Mouse (Mus musculus): ENCODE data around the gene Tmem231. TPM values are rescaled to one million over a fixed set of nuclear protein-coding genes. Genes with fewer than 3 reads are reported as not detected.

The Tmem231 gene
- polyA plus RNA-seq, 1 experiment from 2014 or later = 4.1 TPM

DNA sequence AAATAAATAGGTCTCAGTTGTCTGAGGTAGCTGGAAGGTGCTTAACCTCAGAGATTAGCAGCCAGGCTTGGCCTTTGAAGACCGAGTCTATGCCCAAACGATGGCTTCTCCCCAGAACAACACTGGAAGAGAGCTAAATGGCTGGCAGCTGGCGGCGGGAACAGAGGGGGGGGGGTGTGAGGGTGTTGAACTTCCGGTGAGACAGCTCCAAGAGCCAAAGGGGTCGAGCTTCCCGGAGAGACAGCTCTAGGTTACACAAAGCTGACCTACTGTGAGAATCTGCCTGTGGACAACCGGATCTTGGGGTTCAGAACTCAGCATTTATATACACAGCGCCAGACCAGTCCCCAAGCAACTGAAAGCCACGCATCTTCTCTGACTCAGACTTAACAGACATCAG is 35.1 kb downstream of the Tmem231 start:
- no peaks in the 10 kb centered on the region for H3K9me3 ChIP-seq (ENCODE audit: control insufficient read depth, low read length)
- peaks cover 5 to 7% of the 10 kb centered on the region in 2 experiments; a peak in 1 of 4 replicates for H3K4me1 ChIP-seq (ENCODE audit: control insufficient read depth in 2 of 2, insufficient read depth in 2 of 2, low read length in 2 of 2)
- no peak; the same call in 1 of the 2 replicates for ATAC-seq (ENCODE audit: insufficient number of reproducible peaks, insufficient read depth, low FRiP score, low read depth)
- no peak overlapping the region for H3K9ac ChIP-seq (ENCODE audit: low read length)
- no peak overlapping the region for H3K27ac ChIP-seq (replicated peaks in 1 of 2; ENCODE audit: control insufficient read depth in 1 of 2, insufficient read depth in 1 of 2, low read depth in 2 of 2, low read length in 2 of 2)
- no peak overlapping the region for H3K4me2 ChIP-seq (ENCODE audit: low read length)
- WGBS = 36% methylated on average over 10 of the region's 10 CpGs
- no peak overlapping the region for H3K4me3 ChIP-seq (ENCODE audit: control insufficient read depth in 1 of 2, insufficient read depth in 1 of 2, low read depth in 1 of 2, low read length in 2 of 2)
- no peaks in the 10 kb centered on the region for H3K27me3 ChIP-seq (ENCODE audit: control insufficient read depth, insufficient read depth, low read length)
- no peaks in the 10 kb centered on the region for H3K36me3 ChIP-seq (ENCODE audit: control insufficient read depth, insufficient read depth, low read length)

DNA sequence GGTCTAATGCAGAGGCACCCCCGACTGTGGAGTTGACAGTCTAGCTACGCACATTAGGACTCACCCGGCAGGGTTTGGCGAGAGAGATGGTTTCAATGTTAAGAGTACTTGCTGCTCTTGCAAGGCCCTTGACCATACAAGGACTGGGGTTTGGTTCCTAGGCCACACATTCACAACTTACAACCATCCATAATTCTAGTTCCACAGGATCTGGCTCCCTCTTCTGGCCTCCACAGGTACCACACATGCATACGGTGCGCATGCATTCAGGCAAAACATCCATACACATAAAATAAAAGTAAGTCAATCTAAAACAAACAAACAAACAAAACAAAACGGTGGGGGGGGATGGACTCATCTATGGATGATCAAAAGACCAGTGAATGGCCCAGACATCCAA is 38.7 kb downstream of the Tmem231 start:
- no peak overlapping the region for H3K4me3 ChIP-seq (ENCODE audit: control insufficient read depth in 1 of 2, insufficient read depth in 1 of 2, low read depth in 1 of 2, low read length in 2 of 2)
- no peak for ATAC-seq (ENCODE audit: insufficient number of reproducible peaks, insufficient read depth, low FRiP score, low read depth)
- no peaks in the 10 kb centered on the region for H3K9me3 ChIP-seq (ENCODE audit: control insufficient read depth, low read length)
- H3K9ac ChIP-seq (ENCODE audit: low read length) = no peak overlapping the region
- H3K4me1 ChIP-seq (ENCODE audit: control insufficient read depth in 2 of 2, insufficient read depth in 2 of 2, low read length in 2 of 2) = peaks cover 0 to 2% of the 10 kb centered on the region in 2 experiments; a peak in 1 of 4 replicates
- H3K27ac ChIP-seq (replicated peaks in 1 of 2; ENCODE audit: control insufficient read depth in 1 of 2, insufficient read depth in 1 of 2, low read depth in 2 of 2, low read length in 2 of 2) = no peak overlapping the region
- WGBS = 87% methylated on average over 7 of the region's 7 CpGs
- H3K4me2 ChIP-seq (ENCODE audit: low read length) = no peak overlapping the region
- H3K36me3 ChIP-seq (ENCODE audit: control insufficient read depth, insufficient read depth, low read length) = no peaks in the 10 kb centered on the region
- H3K27me3 ChIP-seq (ENCODE audit: control insufficient read depth, insufficient read depth, low read length) = peaks cover 22% of the 10 kb centered on the region

DNA sequence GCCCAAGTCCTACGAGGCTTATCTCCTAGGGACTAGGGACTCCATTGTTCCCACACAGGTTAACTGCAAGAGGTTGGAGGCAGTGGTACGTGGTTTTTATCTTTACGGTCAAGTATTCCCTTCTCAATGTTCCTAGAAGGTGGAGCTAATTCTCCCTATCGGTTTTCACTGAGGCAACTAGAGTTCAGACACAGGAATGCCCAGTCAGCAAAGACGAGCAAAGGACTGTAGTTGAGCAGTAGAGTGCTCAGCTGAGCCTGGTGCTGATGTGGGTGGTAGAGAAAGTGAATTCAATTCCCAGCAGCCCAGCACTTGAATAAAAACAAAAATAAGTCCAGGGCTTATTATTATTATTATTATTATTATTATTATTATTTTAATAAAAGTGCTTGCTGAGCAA is 41.1 kb downstream of the Tmem231 start:
- no peak for ATAC-seq (ENCODE audit: insufficient number of reproducible peaks, insufficient read depth, low FRiP score, low read depth)
- WGBS = 38% methylated on average over 5 of the region's 5 CpGs

DNA sequence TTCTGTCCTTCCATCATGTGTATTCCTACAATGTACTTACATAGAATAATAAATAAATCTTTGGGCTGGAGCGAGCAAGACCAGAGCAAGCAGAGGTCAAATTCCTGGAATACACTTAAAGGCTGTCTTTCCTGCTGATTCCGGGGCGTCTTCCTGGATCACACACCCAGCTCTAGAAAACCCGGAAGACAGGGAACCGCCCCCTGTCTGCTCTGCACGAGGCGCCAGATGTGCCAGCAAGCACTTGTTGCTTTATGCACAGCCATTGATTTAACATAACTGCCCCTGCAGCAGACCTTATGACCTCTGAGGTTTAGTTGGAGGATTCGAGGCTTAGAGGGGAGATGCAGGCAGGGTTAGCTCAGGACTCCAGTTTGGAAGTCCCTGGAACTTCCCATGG is 41.7 kb downstream of the Tmem231 start:
- peaks cover 40% of the 10 kb centered on the region for H3K27me3 ChIP-seq (ENCODE audit: control insufficient read depth, insufficient read depth, low read length)
- no peak overlapping the region for H3K4me2 ChIP-seq (ENCODE audit: low read length)
- H3K27ac ChIP-seq (replicated peaks in 1 of 2; ENCODE audit: control insufficient read depth in 1 of 2, insufficient read depth in 1 of 2, low read depth in 2 of 2, low read length in 2 of 2) = no peak overlapping the region
- H3K4me1 ChIP-seq (ENCODE audit: control insufficient read depth in 2 of 2, insufficient read depth in 2 of 2, low read length in 2 of 2) = peaks cover 5% of the 10 kb centered on the region in 2 experiments; a peak in 3 of 4 replicates
- H3K9me3 ChIP-seq (ENCODE audit: control insufficient read depth, low read length) = no peaks in the 10 kb centered on the region
- no peaks in the 10 kb centered on the region for H3K36me3 ChIP-seq (ENCODE audit: control insufficient read depth, insufficient read depth, low read length)
- 32% methylated on average over 8 of the region's 8 CpGs for WGBS
- ATAC-seq (ENCODE audit: insufficient number of reproducible peaks, insufficient read depth, low FRiP score, low read depth) = no peak
- no peak overlapping the region for H3K9ac ChIP-seq (ENCODE audit: low read length)
- no peak overlapping the region for H3K4me3 ChIP-seq (ENCODE audit: control insufficient read depth in 1 of 2, insufficient read depth in 1 of 2, low read depth in 1 of 2, low read length in 2 of 2)

More for the DNA sequence above, 41.1 kb downstream of the Tmem231 start:
- H3K27ac ChIP-seq (replicated peaks in 1 of 2; ENCODE audit: control insufficient read depth in 1 of 2, insufficient read depth in 1 of 2, low read depth in 2 of 2, low read length in 2 of 2) = no peak overlapping the region
- H3K9me3 ChIP-seq (ENCODE audit: control insufficient read depth, low read length) = no peaks in the 10 kb centered on the region
- H3K4me3 ChIP-seq (ENCODE audit: control insufficient read depth in 1 of 2, insufficient read depth in 1 of 2, low read depth in 1 of 2, low read length in 2 of 2) = no peak overlapping the region
- peaks cover 40% of the 10 kb centered on the region for H3K27me3 ChIP-seq (ENCODE audit: control insufficient read depth, insufficient read depth, low read length)
- peaks cover 5% of the 10 kb centered on the region in 2 experiments; a peak in 3 of 4 replicates for H3K4me1 ChIP-seq (ENCODE audit: control insufficient read depth in 2 of 2, insufficient read depth in 2 of 2, low read length in 2 of 2)
- no peak overlapping the region for H3K9ac ChIP-seq (ENCODE audit: low read length)
- H3K36me3 ChIP-seq (ENCODE audit: control insufficient read depth, insufficient read depth, low read length) = no peaks in the 10 kb centered on the region
- H3K4me2 ChIP-seq (ENCODE audit: low read length) = no peak overlapping the region

DNA sequence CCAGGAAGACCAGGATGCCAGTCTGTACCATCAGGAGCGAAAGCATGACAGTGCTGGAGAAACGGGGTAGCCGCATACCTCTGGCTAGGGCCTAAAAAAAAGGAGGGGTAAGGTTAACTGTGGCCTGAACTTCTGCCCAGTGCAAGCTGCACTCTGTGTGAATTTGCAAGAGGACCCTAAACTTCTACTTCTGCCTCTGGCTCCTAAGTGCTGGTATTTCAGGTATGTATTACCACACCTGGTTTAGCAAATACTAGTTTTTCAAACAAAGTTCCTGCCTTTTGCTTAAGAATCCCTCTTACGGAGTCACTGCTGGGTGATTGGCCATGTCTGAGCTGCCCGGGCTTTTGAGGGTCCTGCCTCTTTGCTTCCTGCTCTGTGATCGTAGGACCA is 42.8 kb downstream of the Tmem231 start:
- H3K27me3 ChIP-seq (ENCODE audit: control insufficient read depth, insufficient read depth, low read length) = peaks cover 40% of the 10 kb centered on the region
- H3K4me2 ChIP-seq (ENCODE audit: low read length) = no peak overlapping the region
- 53% methylated on average over 6 of the region's 6 CpGs for WGBS
- H3K36me3 ChIP-seq (ENCODE audit: control insufficient read depth, insufficient read depth, low read length) = no peaks in the 10 kb centered on the region
- peaks cover 5% of the 10 kb centered on the region in 2 experiments; a peak in 3 of 4 replicates for H3K4me1 ChIP-seq (ENCODE audit: control insufficient read depth in 2 of 2, insufficient read depth in 2 of 2, low read length in 2 of 2)
- no peaks in the 10 kb centered on the region for H3K9me3 ChIP-seq (ENCODE audit: control insufficient read depth, low read length)
- ATAC-seq (ENCODE audit: insufficient number of reproducible peaks, insufficient read depth, low FRiP score, low read depth) = no peak
- no peak overlapping the region for H3K4me3 ChIP-seq (ENCODE audit: control insufficient read depth in 1 of 2, insufficient read depth in 1 of 2, low read depth in 1 of 2, low read length in 2 of 2)
- no peak overlapping the region for H3K27ac ChIP-seq (replicated peaks in 1 of 2; ENCODE audit: control insufficient read depth in 1 of 2, insufficient read depth in 1 of 2, low read depth in 2 of 2, low read length in 2 of 2)
- H3K9ac ChIP-seq (ENCODE audit: low read length) = no peak overlapping the region

DNA sequence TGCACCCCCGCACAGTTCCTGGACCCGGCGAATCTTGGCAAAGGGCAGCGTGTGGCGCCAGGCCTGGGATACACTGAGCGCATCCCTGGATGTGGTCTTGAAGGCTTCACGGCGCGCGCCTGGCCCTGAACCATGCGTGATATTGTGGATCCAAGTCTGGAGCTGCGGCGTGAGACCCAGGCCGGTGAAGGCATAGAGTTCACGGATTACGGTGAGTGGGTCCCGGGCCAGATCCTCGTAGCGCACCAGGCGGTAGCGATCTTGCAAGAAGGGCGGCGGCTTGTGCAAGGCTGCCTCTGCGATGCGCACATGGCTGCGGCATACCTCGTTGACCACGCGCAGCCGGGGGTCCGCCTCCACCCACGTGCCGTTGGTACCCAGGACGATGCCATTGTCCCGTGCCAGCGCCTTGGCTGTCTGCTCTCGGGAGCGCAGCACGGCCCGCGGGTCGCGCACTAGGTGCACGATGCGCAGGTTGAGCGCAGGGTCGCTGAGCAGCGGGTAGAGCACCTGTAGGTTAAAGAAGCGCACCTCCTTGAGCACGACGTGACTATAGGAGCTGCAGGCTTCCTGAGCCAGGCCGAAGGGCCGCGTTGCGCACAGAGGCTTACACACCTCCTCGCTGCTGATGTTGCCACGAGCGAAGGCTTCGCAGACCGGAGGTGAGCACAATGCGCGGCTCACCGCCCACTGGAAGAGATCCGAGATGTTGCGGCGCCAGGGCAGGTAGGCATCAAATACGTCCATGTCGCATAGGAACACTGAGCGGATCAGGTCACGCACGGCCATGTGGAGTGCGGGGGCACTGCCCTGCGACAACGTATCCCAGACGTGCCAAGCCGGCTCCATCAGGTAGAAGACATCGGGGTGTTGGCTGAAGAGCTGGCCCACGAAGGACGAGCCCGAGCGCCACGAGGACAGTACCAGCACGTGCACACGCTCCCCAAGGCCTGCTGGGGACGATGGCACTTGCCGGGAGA is 43.5 kb downstream of the Tmem231 start:
- Histone ChIP-seq H3K9ac (ENCODE audit: low read length) (no peak overlapping the region), H3K27me3 (ENCODE audit: control insufficient read depth, insufficient read depth, low read length) (peaks cover 40% of the 10 kb centered on the region)

DNA sequence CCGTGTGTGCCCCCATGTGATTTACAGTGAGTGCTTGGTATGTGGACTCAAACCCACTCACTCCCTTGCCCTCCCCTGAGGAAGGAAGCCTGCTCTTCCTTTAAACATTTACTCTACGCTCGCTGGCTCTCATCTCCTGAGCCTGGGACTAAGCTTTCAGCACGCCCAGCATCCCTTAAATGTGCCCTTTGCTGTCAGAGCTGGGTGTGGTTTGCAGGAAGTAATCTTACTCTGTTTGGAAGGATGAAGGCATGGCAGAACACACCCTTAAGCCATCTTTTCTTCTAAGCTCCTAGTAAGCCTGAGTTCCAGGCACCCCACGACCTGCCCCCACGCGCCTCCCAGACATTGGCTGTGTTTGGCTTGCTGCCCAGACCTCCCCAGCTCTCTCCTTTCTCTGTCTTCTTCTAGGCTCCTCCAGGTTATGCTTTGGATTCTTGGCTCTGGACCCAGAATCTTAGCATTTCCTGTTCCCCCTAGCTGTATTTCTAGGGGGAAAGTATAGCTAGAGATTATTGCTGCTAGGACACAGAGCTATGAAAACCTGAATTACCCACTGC is 45.5 kb downstream of the Tmem231 start:
- no peak overlapping the region for H3K4me3 ChIP-seq (ENCODE audit: control insufficient read depth in 1 of 2, insufficient read depth in 1 of 2, low read depth in 1 of 2, low read length in 2 of 2)
- peaks cover 40% of the 10 kb centered on the region for H3K27me3 ChIP-seq (ENCODE audit: control insufficient read depth, insufficient read depth, low read length)
- no peak for ATAC-seq (ENCODE audit: insufficient number of reproducible peaks, insufficient read depth, low FRiP score, low read depth)
- peaks cover 5% of the 10 kb centered on the region in 2 experiments; a peak in 3 of 4 replicates for H3K4me1 ChIP-seq (ENCODE audit: control insufficient read depth in 2 of 2, insufficient read depth in 2 of 2, low read length in 2 of 2)
- 23% methylated on average over 7 of the region's 7 CpGs for WGBS
- H3K36me3 ChIP-seq (ENCODE audit: control insufficient read depth, insufficient read depth, low read length) = no peaks in the 10 kb centered on the region
- H3K9me3 ChIP-seq (ENCODE audit: control insufficient read depth, low read length) = no peaks in the 10 kb centered on the region
- no peak overlapping the region for H3K27ac ChIP-seq (replicated peaks in 1 of 2; ENCODE audit: control insufficient read depth in 1 of 2, insufficient read depth in 1 of 2, low read depth in 2 of 2, low read length in 2 of 2)
- no peak overlapping the region for H3K9ac ChIP-seq (ENCODE audit: low read length)
- no peak overlapping the region for H3K4me2 ChIP-seq (ENCODE audit: low read length)

More for the DNA sequence above, 43.5 kb downstream of the Tmem231 start:
- H3K36me3 ChIP-seq (ENCODE audit: control insufficient read depth, insufficient read depth, low read length) = no peaks in the 10 kb centered on the region
- H3K4me1 ChIP-seq (ENCODE audit: control insufficient read depth in 2 of 2, insufficient read depth in 2 of 2, low read length in 2 of 2) = peaks cover 5% of the 10 kb centered on the region in 2 experiments; a peak in 3 of 4 replicates
- no peaks in the 10 kb centered on the region for H3K9me3 ChIP-seq (ENCODE audit: control insufficient read depth, low read length)
- peak overlapping the region; percentile 7 to 28; a peak in 3 of 4 replicates for H3K4me3 ChIP-seq (ENCODE audit: control insufficient read depth in 1 of 2, insufficient read depth in 1 of 2, low read depth in 1 of 2, low read length in 2 of 2)
- no peak overlapping the region for H3K27ac ChIP-seq (replicated peaks in 1 of 2; ENCODE audit: control insufficient read depth in 1 of 2, insufficient read depth in 1 of 2, low read depth in 2 of 2, low read length in 2 of 2)
- 12% methylated on average over 86 of the region's 86 CpGs for WGBS
- no peak; the same call in 1 of the 2 replicates for ATAC-seq (ENCODE audit: insufficient number of reproducible peaks, insufficient read depth, low FRiP score, low read depth)
- peak overlapping the region; percentile 51 for H3K4me2 ChIP-seq (ENCODE audit: low read length)

Data from heart, embryonic 14.5 days (tissue).